Mouse (Mus musculus) small intestine, adult 2 months (tissue): ENCODE measurements around the gene Grm8. TPM values are rescaled to one million over a fixed set of nuclear protein-coding genes. Genes with fewer than 3 reads are reported as not detected.

Experiments used
- H3K27ac ChIP-seq: fragments of 200-500 bp; 2 replicates; pipeline ENCODE4 v1.5.1; 2012; ENCODE audit warnings: low read depth, low read length, control low read depth, inconsistent platforms; ENCODE audit not compliant: insufficient read depth
- H3K27me3 ChIP-seq: fragments of 200-500 bp; 2 replicates; pipeline ENCODE4 v1.6.1; 2012; ENCODE audit warnings: mild to moderate bottlenecking, moderate library complexity, low read length, inconsistent platforms; ENCODE audit not compliant: control insufficient read depth, insufficient read depth
- H3K36me3 ChIP-seq: fragments of 200-500 bp; 2 replicates; pipeline ENCODE4 v1.6.1; 2012; ENCODE audit warnings: mild to moderate bottlenecking, low read length, control low read depth, inconsistent platforms; ENCODE audit not compliant: control insufficient read depth, insufficient read depth
- H3K4me1 ChIP-seq: fragments of 200-500 bp; 2 replicates; pipeline ENCODE4 v1.6.1; 2012; ENCODE audit warnings: low read length, inconsistent platforms, mixed read lengths; ENCODE audit not compliant: control insufficient read depth, insufficient read depth, insufficient read length
- H3K4me3 ChIP-seq: fragments of 200-500 bp; 2 replicates; pipeline ENCODE4 v1.5.1; 2012; ENCODE audit warnings: low read depth, mild to moderate bottlenecking, control low read depth, inconsistent platforms, low read length, moderate library complexity
- CTCF ChIP-seq: fragments of 200-500 bp; IDR thresholded peaks from 2 replicates; pipeline ENCODE4 v1.5.1; 2012; ENCODE audit warnings: low read depth, mild to moderate bottlenecking, control low read depth, inconsistent platforms, low read length, moderate library complexity, mixed read lengths; ENCODE audit not compliant: insufficient replicate concordance, insufficient read length; ENCODE audit errors: extremely low read depth
- POLR2A ChIP-seq: fragments of 200-500 bp; IDR thresholded peaks from 2 replicates; pipeline ENCODE4 v1.6.1; 2012; ENCODE audit warnings: low read depth, mild to moderate bottlenecking, control low read depth, inconsistent platforms, low read length, moderate library complexity
- WGBS: fragments of 180-500 bp; shearing (Covaris S2); methylation state at CpG from one replicate; pipeline ENCODE4 v1.1.7; 2018; 5-methylcytosine and 5-hydroxymethylcytosine counted together
- polyA plus RNA-seq: library from polyadenylated mRNA; depleted of rRNA; stranded (reverse); fragments of >200 nt; gene quantifications from 2 replicates; pipeline ENCODE4 v1.2.3, GENCODE M21; 2012

Gene Grm8
- polyA plus RNA-seq, 1 experiment: 0.08 TPM

GRCm38 (mm10) chr6:28133206-28134063, 1.5 kb downstream of the Grm8 start:
- 2% methylated on average over 38 of the region's 38 CpGs for WGBS
- Histone ChIP-seq H3K36me3 (no peaks in the 10 kb centered on the region), H3K4me3 (0 out of 2 replicates have a peak overlapping the region, but pooled peaks have one; percentile 5), H3K27me3 (peaks cover 29% of the 10 kb centered on the region), H3K27ac (no peak overlapping the region), H3K4me1 (0 out of 2 replicates have a peak, but pooled peaks cover 5% of the 10 kb centered on the region)
- no peak for TF ChIP-seq POLR2A

GRCm38 (mm10) chr6:28132056-28132455, 2.9 kb downstream of the Grm8 start:
- H3K4me3 ChIP-seq: no peak overlapping the region
- no peak overlapping the region for H3K27ac ChIP-seq
- H3K27me3 ChIP-seq: peaks cover 29% of the 10 kb centered on the region
- 0 out of 2 replicates have a peak, but pooled peaks cover 5% of the 10 kb centered on the region for H3K4me1 ChIP-seq
- no peaks in the 10 kb centered on the region for H3K36me3 ChIP-seq
- 14% methylated on average over 4 of the region's 4 CpGs for WGBS
- TF ChIP-seq POLR2A: no peak
- TF ChIP-seq CTCF: no peak

- no peak overlapping the region for H3K4me3 ChIP-seq
- 84% methylated on average over 4 of the region's 4 CpGs for WGBS
- H3K4me1 ChIP-seq: no peaks in the 10 kb centered on the region
- peaks cover 10% of the 10 kb centered on the region for H3K27me3 ChIP-seq
- no peak for TF ChIP-seq POLR2A
- TF ChIP-seq CTCF: no peak
- H3K27ac ChIP-seq: no peak overlapping the region
- no peaks in the 10 kb centered on the region for H3K36me3 ChIP-seq
These were observed 6.1 kb downstream of the Grm8 start for GRCm38 (mm10) chr6:28128871-28129270.

- no peaks in the 10 kb centered on the region for H3K27me3 ChIP-seq
- WGBS: 81% methylated on average over 2 of the region's 2 CpGs
- H3K4me3 ChIP-seq: no peak overlapping the region
- no peaks in the 10 kb centered on the region for H3K36me3 ChIP-seq
- TF ChIP-seq CTCF: no peak
- TF ChIP-seq POLR2A: no peak
- H3K27ac ChIP-seq: no peak overlapping the region
- no peaks in the 10 kb centered on the region for H3K4me1 ChIP-seq
These were observed 19.5 kb downstream of the Grm8 start for GRCm38 (mm10) chr6:28115519-28115918.

GRCm38 (mm10) chr6:28114916-28115315, 20.1 kb downstream of the Grm8 start:
- 53% methylated on average over 1 of the region's 1 CpGs for WGBS
- no peak for TF ChIP-seq POLR2A
- TF ChIP-seq CTCF: no peak

GRCm38 (mm10) chr6:28111551-28111950, 23.4 kb downstream of the Grm8 start:
- Histone ChIP-seq H3K36me3 (no peaks in the 10 kb centered on the region), H3K4me3 (no peak overlapping the region), H3K4me1 (no peaks in the 10 kb centered on the region), H3K27ac (no peak overlapping the region), H3K27me3 (no peaks in the 10 kb centered on the region)
- 88% methylated on average over 8 of the region's 8 CpGs for WGBS
- no peak for TF ChIP-seq CTCF
- TF ChIP-seq POLR2A: no peak

More at GRCm38 (mm10) chr6:28114916-28115315, 20.1 kb downstream of the Grm8 start:
- no peaks in the 10 kb centered on the region for H3K4me1 ChIP-seq
- no peaks in the 10 kb centered on the region for H3K36me3 ChIP-seq
- no peak overlapping the region for H3K4me3 ChIP-seq
- H3K27ac ChIP-seq: no peak overlapping the region
- H3K27me3 ChIP-seq: no peaks in the 10 kb centered on the region

- H3K36me3 ChIP-seq: no peaks in the 10 kb centered on the region
- no peaks in the 10 kb centered on the region for H3K4me1 ChIP-seq
- no peak overlapping the region for H3K27ac ChIP-seq
- 65% methylated on average over 9 of the region's 9 CpGs for WGBS
- no peaks in the 10 kb centered on the region for H3K27me3 ChIP-seq
- H3K4me3 ChIP-seq: no peak overlapping the region
- TF ChIP-seq POLR2A: no peak
- no peak for TF ChIP-seq CTCF
These were observed 32.2 kb downstream of the Grm8 start for GRCm38 (mm10) chr6:28102608-28103316.
